In the genomic region with DNA sequence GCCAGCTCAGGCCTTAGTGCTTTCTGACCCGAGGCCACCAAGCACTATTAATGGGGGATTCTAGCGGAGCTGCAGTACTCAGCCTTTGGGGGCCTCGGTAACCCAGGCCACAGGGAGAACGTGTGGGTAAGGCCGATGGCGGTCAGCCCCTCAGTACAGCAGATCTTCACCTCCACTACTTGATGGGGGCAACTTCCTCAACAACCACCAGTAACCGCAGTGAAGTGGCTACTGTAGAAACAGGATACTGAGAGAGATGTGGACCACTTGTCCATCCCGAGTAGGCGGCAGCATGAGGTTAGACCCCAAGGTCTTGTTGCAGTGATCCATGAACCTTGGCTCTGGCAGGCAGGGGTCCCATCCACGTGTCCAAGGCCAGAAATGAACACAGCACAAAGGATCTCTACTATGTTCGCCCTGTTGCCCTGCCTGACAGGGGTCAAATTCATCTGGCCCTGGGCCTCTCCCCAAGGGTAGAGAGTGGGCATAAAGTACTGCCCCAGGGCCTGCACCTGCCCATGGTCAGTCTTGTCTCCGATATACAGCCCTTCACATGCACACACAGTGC, we compare ENCODE assay signal across 9 mouse cellular contexts.
DNase-seq lines count a peak whose midpoint lies in the region; ATAC-seq and TF ChIP-seq lines count a peak whose summit lies in the region.
"Had no signal": no experiment of that assay in that cellular context is flagged by ENCODE, and none has a peak within 500 bp of the region (broad histone marks: within the 10 kb centered on the region; RNA-seq: fewer than 3 reads in every experiment).

No protein-coding gene starts in this region.

- peaks cover 19% of the 10 kb centered on the region for H3K36me3 ChIP-seq in heart, embryonic 10.5 days
- H3K36me3 ChIP-seq in ES-E14 (ENCODE audit: control insufficient read depth, insufficient read depth, low read length, poor library complexity, severe bottlenecking) = peaks cover 5% of the 10 kb centered on the region; the same call in 1 of the 2 replicates

- in situ Hi-C loops in ES-E14 (cut with MboI; ENCODE audit: low sequenced_read_pairs in 2 of 2, unreplicated experiment in 2 of 2) = no loop called here

- no peaks in the 10 kb centered on the region for H3K9me3 ChIP-seq in heart, embryonic 10.5 days
- no peaks in the 10 kb centered on the region for H3K9me3 ChIP-seq in ES-E14 (ENCODE audit: control insufficient read depth, insufficient read depth, low read depth, low read length)

- ATAC-seq in hematopoietic stem cell, adult 5-6 weeks (replicated peaks in 1 of 2; ENCODE audit: insufficient read depth in 1 of 2, low FRiP score in 2 of 2, low TSS enrichment in 1 of 2, low read depth in 1 of 2, poor library complexity in 2 of 2, severe bottlenecking in 2 of 2) = peak; percentile 44 to 69
- peak; percentile 45 for ATAC-seq in megakaryocyte, adult 5-6 weeks (ENCODE audit: poor library complexity, severe bottlenecking)

- H3K27ac ChIP-seq in heart, embryonic 10.5 days = peak overlapping the region; percentile 91
- no peak overlapping the region for H3K27ac ChIP-seq in ES-E14 (ENCODE audit: insufficient read depth, low read depth, low read length, poor library complexity, severe bottlenecking)

- H3K4me1 ChIP-seq in heart, embryonic 10.5 days = peaks cover 61% of the 10 kb centered on the region
- H3K4me1 ChIP-seq in ES-E14 (ENCODE audit: control insufficient read depth in 2 of 2, insufficient read depth in 2 of 2, low read length in 2 of 2, poor library complexity in 1 of 2) = peaks cover 19 to 25% of the 10 kb centered on the region in 2 experiments

- 43% methylated on average over 12 of the region's 12 CpGs for WGBS in heart, embryonic 10.5 days

- H3K4me3 ChIP-seq in heart, embryonic 10.5 days = peak overlapping the region; percentile 64
- H3K4me3 ChIP-seq in ES-E14 (ENCODE audit: insufficient read depth in 1 of 2, low read depth in 1 of 2, low read length in 2 of 2, poor library complexity in 1 of 2, severe bottlenecking in 1 of 2) = peak overlapping the region; percentile 47 to 66

- 0 out of 2 replicates have a peak, but pooled peaks cover 4% of the 10 kb centered on the region for H3K27me3 ChIP-seq in heart, embryonic 10.5 days (ENCODE audit: insufficient read depth, poor library complexity, severe bottlenecking)
- H3K27me3 ChIP-seq: CH12.LX had no signal

- intact Hi-C loops in left cerebral cortex, postnatal 14 days (cut with DNase I) = no loop called here

- DNase-seq in heart, embryonic 10.5 days (ENCODE audit: low spot score) = no peak
- DNase-seq in heart, adult 11 months = no peak
- DNase-seq in ES-E14 (ENCODE audit: low read depth, low spot score) (no peak), adipocyte (ENCODE audit: low spot score) (no peak)
- no peak for DNase-seq in left cerebral cortex, postnatal 14 days (ENCODE audit: low spot score in 2 of 2)
- no peak for DNase-seq in frontal cortex, postnatal 14 days (ENCODE audit: low spot score in 2 of 2)

- H3K9ac ChIP-seq in ES-E14 (ENCODE audit: insufficient read depth, low read depth, low read length, poor library complexity, severe bottlenecking) = peak overlapping the region; percentile 61; the same call in 1 of the 2 replicates

TF ChIP-seq in ES-E14, 5 proteins besides CTCF, POLR2A, EP300 and RAD21:
- TF ChIP-seq ZNF384 (IDR thresholded peaks at IDR 0.05; ENCODE audit: low read depth, low read length) = no peak
- no peak for TF ChIP-seq CHD2 (IDR thresholded peaks at IDR 0.05; ENCODE audit: low read depth, low read length)
- TF ChIP-seq MAFK (IDR thresholded peaks at IDR 0.05; ENCODE audit: insufficient read depth, low read depth, low read length) = no peak
- no peak for TF ChIP-seq HCFC1 (IDR thresholded peaks at IDR 0.05; ENCODE audit: borderline replicate concordance, insufficient read depth, low read length)
- no peak for TF ChIP-seq ZC3H11A (IDR thresholded peaks at IDR 0.05; ENCODE audit: borderline replicate concordance, low read depth, low read length)
TF ChIP-seq in ES-E14: peak in this region for 0.
